Mouse (Mus musculus): ENCODE data around the gene Cstf1. TPM values are rescaled to one million over a fixed set of nuclear protein-coding genes. Genes with fewer than 3 reads are reported as not detected.

Cstf1 gene
- total RNA-seq, 4 experiments from 2014 or later: 16.6 to 20.2 (median 19.3) TPM

DNA sequence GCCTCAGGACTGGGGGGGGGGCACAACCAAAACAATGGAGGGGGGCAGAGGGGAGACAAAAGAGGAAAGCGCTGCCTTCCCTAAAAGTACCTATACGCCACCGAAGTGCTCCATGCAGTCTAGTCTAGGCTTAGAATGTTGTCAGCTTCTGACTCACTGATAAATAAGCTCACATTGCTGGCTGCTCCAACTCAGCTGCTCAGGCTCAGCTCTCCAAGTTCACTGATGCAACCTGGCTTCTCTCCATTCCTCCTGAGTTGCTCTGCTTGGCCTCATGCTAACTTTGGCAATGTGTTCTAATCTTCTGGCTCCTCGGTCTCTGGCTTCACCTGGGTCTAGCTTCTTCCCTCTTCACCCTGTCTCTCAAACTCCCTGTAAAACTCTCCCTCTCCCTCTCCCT is 6.1 kb downstream of the Cstf1 start:
- no peak for DNase-seq (ENCODE audit: low spot score in 2 of 2)

DNA sequence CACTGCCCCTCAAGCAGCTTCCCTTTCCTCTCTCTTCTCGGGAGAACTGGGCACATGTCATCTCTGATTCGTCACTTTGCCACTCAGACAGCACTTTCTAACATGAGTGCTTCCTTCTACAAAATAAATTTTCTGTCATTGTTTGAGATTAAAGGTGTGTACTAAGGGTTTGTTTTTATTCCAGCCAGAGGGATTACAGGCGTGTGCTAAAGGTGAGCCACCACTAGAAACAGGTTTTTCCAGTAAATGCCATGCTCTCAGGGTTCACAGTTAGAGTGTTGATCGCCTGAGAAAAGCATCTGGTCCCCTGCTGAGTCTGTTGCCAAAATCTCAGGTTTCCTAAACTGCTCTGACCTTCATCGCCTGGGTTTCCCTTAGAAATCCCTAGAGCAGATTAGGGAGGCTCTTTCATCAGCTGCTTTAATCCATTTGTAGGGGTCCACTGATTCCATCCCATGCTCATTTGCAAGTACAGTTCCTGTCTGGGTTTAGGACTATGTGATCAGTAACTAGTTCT is 6.6 kb downstream of the Cstf1 start:
- no peak for DNase-seq (ENCODE audit: low spot score in 2 of 2)

DNA sequence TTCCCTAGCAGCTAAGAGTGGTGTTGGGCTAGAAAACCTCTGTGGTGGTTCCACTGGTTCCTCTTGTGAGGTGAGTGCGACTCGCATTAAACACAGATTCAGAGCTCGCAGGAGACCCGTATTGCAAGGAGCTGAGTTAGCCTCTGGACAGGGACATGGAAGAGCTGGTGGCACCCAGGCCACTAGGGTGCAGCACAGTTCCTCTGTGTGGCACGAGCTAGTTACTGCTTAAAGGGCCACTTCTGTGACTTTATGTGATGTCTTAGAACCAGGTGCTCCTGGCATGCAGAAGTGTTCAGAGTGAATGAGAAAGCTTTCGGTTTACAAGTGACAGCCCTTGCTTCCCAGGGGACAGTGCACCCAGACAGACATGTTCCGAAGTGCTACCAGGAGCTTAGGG is 7.9 kb downstream of the Cstf1 start:
- DNase-seq (ENCODE audit: low spot score in 2 of 2): no peak

DNA sequence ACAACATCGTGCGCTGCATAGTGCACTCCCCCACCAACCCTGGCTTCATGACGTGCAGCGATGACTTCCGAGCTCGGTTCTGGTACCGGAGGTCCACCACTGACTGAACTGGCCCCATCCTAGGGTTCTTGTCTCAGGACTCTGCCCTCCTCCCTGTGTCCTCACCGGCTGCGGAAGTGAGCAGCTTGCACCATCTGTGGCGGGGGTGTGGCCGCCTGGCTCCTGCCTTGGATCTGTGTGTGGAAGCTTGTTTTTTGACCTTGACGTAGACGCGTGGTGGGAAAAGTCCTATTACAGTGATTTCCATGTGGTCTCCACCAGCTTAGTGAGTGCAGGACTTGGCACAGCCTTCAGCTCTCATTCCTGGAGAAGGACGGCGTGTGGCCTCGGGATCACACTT is 10.0 kb downstream of the Cstf1 start:
- no peak for DNase-seq (ENCODE audit: low spot score in 2 of 2)

DNA sequence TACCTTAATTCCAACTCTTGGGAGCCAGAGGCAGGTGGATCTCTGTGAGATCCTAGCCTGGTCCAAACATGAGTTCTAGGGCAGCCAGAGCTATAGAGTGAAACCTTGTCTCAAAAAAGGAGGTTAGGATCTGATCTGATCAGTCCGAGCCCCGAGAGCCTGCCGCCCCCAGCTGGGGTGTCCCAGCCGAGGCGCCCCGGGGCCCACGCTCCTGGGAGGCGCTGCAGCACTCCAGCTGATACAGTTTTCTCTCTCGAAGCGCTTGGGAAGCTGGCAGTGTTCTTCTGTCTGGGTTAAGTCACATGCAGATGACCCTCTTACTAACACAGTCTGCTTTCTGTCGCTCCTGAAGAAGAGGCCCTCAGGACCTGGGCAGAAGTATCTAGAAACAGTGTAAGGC is 10.9 kb downstream of the Cstf1 start:
- DNase-seq (ENCODE audit: low spot score in 2 of 2): no peak

DNA sequence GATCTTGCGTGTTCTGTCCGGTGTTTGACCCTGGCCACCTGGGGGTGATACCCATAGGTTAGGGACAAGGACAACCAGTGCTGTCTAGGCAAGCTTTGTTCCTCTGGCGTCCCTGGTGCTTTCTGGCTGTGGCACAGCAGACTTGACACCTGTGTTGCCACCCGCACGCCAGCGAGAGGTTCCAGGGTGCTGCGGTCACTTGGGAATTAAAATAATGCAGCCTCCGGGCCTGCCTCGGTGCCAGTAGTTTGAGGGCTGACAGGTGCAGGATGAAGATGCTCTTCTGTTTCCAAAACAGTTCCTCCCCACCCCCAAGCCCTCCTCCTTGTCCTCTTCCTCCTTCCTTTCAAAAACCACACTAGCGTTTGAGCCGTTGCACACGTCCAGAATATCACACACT is 11.4 kb downstream of the Cstf1 start:
- DNase-seq (ENCODE audit: low spot score in 2 of 2): no peak

- no peak for DNase-seq (ENCODE audit: low spot score in 2 of 2)
Observed at GRCm38 (mm10) chr2:172384715-172385114, 14.2 kb downstream of the Cstf1 start.

DNA sequence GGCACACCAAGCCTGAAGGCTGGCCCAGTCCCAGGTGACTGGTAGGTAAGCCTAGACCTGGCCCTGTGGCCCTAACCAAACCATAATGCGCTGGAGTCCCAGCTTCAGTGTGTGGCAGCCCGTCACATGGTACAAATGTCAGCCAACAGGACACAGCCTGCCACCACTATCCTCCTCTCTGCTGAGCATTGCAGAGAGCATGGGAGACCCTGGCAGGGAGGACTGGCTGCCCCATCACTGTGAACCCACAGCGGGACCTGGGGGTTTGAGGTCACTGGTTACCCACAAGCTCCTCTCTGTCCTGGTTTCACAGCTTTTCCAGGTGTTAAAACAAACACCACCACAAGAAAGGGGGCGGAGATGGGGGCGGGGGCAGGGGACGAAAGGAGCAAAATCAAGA is 19.9 kb downstream of the Cstf1 start:
- DNase-seq (ENCODE audit: low spot score in 2 of 2): no peak

GRCm38 (mm10) chr2:172392041-172392521 is 21.6 kb downstream of the Cstf1 start:
- no peak for DNase-seq (ENCODE audit: low spot score in 2 of 2)

- DNase-seq (ENCODE audit: low spot score in 2 of 2): peak in 1 of 2 experiments; percentile 11
Observed at GRCm38 (mm10) chr2:172393391-172394051, 23.0 kb downstream of the Cstf1 start, which contains the start of gene Cass4. Gene Cass4, plus strand, starts transcription at chr2:172393794.

DNA sequence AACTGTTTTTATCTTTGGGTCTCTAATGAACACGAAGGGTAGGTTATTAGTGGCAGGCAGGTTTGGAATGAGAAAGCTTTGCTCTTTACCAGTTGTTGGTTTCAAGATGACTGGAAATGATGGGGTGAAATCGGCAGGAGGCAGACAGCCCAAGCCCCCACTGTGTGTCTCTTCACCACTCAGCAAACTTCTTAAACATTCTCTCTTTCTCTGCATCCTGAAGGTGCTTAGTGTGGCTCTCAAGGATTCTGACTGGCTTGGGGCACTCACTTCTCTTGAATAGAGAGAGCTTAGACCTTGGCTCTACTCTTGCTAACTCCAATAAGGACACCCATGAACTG is 23.5 kb downstream of the Cstf1 start:
- no peak for DNase-seq (ENCODE audit: low spot score in 2 of 2)

DNA sequence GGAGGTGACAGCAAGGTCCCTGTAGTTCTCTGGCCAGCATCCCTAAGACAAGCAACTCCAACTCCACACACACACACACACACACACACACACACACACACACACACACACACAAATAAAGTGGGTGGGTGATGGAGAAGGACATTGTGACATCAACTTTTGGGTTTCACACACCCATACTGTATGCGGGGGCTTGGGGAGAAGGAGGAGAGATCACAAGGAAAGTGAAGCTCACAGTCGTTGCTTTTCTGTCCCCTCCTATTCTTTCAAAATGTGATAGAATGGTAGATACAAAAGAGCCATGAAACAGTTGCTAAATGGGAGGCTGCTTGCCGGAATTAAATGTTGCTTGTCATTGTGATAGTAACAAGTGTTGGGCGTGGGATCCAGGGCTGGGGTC is 24.2 kb downstream of the Cstf1 start:
- DNase-seq (ENCODE audit: low spot score in 2 of 2): no peak

DNA sequence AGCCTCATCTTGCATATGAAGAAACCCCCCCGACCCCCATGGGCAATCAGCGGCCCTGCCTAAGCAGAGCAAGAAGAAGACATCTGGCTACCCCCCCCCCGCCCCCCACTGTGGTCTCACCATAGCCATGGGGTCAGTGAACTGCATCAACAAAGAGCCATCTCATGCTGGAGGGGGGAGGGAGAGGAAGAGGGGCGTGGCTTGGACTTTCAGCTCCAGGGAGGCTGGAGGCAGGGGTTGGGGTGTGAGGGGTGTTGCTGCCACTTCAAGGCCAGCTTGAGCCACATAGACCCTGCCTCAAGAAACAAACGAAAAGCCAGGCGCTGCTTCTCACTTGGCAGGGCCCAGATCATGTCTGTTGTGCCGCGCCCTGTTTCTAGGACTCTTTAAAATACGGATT is 25.5 kb downstream of the Cstf1 start:
- no peak for DNase-seq (ENCODE audit: low spot score in 2 of 2)

- DNase-seq (ENCODE audit: low spot score in 2 of 2): no peak
Observed at GRCm38 (mm10) chr2:172399901-172400300, 29.4 kb downstream of the Cstf1 start.

DNA sequence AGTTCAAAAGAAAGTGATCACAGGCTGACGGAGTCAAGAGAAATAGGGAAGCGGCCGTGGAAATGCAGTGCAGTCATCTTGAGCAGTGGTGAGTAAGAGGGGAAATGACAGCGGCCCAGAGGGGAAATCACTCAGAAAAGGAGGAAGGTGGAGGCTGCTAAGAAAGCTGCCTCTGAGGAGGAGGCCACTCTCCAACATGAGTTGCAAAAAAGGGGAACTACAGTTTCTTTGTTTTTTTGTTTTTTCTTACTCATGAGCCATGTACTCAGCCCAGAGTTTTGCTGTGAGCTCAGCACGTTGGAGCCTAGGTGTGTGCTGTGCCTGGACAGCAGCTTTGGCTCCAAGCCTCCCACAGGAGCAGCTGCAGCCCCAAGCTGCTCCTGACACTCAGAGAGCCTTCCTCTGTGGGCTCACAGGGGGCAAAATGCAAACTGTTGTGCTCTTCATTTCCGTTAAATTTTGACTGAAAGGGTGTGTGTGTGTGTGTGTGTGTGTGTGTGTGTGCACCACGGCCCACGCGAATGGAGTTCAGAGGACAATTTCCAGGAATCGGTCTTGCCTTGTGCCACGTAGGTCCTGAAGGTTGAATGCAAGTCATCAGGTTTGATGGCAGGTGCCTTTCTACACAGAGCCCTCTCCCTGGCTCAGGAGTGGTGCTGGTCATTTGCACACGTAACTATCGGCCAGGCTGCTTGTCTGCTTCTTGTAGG is 30.8 kb downstream of the Cstf1 start:
- DNase-seq (ENCODE audit: low spot score in 2 of 2): no peak

DNA sequence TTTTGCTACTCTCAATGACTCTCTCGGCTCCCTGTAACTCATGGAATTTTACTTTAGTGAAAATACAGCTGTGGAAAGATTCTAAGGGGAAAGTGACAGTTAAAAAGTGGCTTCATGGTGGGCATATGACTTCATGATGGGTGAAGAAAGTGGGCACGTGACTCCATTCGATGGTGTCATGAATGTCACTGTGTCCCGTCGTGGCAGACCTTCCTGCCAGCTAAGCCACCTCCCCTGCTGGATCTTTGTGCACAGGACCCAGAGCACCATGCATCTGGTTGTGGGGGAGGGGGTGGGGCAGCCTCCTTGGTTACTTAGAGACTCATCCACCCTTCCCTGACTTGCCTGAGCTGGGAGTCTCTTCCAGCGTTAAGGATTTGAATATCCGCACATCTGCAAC is 33.8 kb downstream of the Cstf1 start:
- DNase-seq (ENCODE audit: low spot score in 2 of 2): no peak

DNA sequence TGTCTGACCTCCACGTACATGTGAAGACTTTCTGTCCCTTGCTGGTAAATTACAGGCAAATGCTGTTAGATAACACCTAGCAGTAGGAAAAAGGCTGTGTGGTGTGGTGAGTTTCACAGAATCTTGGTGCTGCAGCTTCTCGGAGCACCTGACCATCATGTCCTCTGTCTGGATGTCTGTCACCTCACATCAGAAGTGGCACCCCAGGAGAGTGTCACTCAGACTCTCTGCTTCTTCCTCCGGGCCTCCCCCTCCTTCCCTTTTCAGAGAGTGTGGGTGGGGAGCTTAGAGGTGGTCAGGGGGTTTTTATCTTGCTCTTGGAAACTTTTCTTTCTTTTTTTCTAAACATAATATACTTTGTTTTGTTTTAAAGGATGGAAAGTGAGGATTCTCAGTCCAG is 34.5 kb downstream of the Cstf1 start:
- no peak for DNase-seq (ENCODE audit: low spot score in 2 of 2)

- DNase-seq (ENCODE audit: low spot score in 2 of 2): no peak
Observed at GRCm38 (mm10) chr2:172406173-172406572, 35.7 kb downstream of the Cstf1 start.

DNA sequence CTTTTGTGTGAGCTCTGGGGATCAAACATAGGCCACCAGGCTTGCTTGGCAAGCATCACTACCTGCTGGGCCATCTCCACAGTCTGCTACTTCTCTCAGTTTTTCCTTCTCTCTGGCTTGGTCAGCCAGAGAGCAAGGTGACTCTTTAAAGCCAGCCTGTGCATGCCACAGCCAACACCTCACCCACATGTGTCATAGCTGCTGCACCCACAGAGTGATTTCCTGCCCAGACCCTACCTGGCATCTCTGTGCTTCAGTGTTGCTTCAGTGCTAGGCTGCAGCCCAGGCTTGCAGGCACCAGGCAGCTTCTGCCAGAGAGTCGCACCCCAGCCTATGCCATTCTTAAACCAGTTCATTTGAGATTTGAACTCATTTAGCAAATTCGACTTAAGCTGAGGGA is 37.0 kb downstream of the Cstf1 start:
- DNase-seq (ENCODE audit: low spot score in 2 of 2): no peak

GRCm38 (mm10) chr2:172410686-172411085 is 40.2 kb downstream of the Cstf1 start:
- DNase-seq (ENCODE audit: low spot score in 2 of 2): no peak

- DNase-seq (ENCODE audit: low spot score in 2 of 2): no peak
Observed at GRCm38 (mm10) chr2:172411091-172411490, 40.6 kb downstream of the Cstf1 start.

- DNase-seq (ENCODE audit: low spot score in 2 of 2): no peak
Observed at GRCm38 (mm10) chr2:172412454-172412853, 42.0 kb downstream of the Cstf1 start.

DNA sequence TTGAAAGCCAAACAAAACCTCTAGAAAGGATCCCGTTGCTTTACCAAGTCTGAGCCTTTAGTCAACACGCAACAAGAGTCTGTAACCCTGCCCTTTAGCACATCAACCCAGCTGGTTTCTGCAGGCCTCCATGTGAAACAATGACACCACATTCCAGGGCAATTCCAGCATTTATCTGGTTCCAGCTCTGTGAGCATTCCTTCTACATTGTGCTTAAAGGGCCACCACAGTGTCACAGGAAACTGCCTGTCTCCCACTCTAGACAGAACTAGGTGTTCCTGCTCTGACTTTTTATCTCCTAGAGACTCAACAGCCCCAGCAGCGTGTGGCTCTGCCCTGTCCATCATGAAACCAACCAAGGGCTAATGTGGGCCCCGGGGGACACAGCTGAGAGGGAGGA is 42.8 kb downstream of the Cstf1 start:
- DNase-seq (ENCODE audit: low spot score in 2 of 2): no peak

Measured in gastrocnemius, adult 8-10 months (tissue).